Mouse (Mus musculus) spleen, postnatal 10 days (tissue): ENCODE results near the gene Ubald1.
A peak's percentile ranks its signal among the peaks of the same experiment; 100 is the strongest.

ENCODE experiments used
- DNase-seq, 2 experiments: peaks; one replicate each; pipeline ENCODE4 v3.0.0; 2021 to 2022; ENCODE audit warnings: low spot score in 2 of 2

The Ubald1 gene

GRCm38 (mm10) chr16:4880136-4880825 is at the start of gene Ubald1:
Ubald1 (minus strand) TSS chr16:4880315.
- peak; percentile 92 to 98 for DNase-seq

GRCm38 (mm10) chr16:4928474-4928873 is 48.4 kb upstream of the Ubald1 start:
- no peak for DNase-seq

DNA sequence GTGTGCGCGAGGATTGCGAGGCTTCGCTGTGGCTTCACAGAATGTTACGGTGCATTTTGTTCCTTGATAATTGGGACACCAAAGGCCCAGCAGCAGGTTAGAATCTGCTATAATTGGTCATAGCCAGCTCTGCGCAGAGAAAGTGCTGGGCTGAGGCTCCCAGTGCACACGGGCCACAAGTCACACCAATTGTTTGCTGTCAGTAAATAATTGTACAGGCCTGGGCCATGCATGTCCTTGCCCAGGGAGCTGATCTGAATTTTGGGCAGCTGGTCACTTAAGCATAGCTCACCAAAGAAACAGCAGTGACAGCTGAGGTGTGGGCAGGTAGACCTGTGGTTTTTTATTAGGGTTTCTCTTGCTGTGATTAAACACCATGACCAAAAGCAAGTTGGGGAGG is 47.9 kb upstream of the Ubald1 start:
- DNase-seq, result no peak

GRCm38 (mm10) chr16:4923996-4924395 is 43.9 kb upstream of the Ubald1 start:
- no peak for DNase-seq

DNA sequence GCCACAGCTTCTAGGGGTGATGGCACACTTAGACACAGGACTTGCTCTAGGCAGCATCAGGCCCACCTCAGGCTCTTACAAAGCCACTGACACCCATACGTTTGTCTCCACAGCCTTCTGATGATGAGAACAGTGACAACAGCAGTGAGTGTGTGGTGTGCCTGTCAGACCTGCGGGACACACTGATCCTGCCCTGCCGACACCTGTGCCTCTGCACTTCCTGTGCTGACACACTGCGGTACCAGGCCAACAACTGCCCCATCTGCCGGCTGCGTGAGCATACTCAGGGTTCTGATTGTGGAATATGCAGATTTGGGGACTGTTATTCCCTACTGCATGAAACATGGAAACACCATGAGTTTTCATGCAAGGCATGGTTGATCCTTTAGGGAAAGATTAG is 42.4 kb upstream of the Ubald1 start:
- DNase-seq, result no peak

DNA sequence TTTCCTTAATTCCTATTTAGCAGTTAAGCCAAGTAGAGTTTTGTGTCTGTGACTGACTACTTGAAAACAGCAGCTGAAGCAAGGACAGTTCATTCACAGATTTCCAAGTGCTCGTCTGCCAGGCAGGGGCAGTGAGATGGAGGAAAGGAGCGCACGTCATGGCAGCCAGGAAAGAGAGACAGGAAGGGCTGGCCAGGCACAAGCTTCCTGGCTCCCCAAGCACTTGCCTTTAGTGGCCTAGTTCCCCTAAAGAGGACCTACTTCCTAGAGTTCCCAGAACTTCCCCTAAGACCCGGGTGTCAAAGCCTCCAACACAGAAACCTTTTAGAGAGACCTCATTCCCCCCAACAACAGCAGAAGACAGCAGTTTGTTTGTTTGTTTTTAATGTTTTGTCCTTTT is 40.4 kb upstream of the Ubald1 start:
- DNase-seq, result no peak

- DNase-seq, result no peak
These were observed 36.5 kb upstream of the Ubald1 start for GRCm38 (mm10) chr16:4916608-4917007.

GRCm38 (mm10) chr16:4915931-4916330 is 35.8 kb upstream of the Ubald1 start:
- no peak for DNase-seq

DNA sequence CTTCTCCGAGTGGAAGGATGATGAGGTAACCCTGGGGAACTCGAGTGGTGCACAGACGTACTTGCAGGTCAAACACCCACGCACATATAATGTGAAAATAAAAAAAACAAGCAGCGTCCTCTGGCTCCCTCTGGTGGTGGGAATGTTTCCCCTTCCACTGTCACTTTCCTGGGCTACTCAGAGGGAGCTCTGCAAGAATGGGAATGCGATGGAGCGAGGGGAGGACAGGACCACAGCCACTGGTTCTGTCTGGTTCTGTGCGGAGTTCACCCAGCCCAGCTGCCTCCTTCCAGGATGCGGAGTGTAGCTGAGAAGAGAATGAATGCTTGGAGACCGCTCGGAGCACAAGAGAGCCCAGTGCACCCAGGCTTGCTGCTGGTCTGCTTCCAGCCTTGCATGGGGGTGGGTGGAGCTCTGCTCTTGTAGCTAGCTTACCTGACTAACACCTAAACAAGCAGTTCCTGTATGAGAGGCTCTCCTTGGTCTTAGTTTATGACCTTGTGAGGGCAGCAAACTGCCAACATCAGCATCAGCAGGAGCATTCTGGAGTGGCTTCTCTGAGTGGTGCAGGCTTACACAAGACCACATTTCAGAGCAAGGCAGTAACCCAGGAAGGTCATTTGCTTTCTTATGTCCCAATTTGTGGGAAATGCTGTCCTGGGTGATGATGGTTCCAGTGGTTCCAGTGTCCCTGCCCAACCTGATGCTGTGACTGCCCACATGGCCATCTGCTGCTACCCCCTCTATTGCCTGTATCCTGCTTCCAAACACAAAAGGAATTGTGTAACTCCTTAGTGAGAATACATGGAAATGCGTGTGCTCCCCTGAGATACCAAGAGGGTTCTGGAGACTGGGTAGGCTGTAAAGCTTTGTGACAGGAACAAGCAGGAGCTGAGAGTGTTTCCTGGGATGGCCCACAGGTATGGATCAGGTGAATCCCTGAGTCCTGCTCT is 33.9 kb upstream of the Ubald1 start:
- peak; percentile 79 to 88 for DNase-seq

GRCm38 (mm10) chr16:4912907-4913782 is 33.0 kb upstream of the Ubald1 start:
- peak in 1 of 2 experiments; percentile 24 for DNase-seq

DNA sequence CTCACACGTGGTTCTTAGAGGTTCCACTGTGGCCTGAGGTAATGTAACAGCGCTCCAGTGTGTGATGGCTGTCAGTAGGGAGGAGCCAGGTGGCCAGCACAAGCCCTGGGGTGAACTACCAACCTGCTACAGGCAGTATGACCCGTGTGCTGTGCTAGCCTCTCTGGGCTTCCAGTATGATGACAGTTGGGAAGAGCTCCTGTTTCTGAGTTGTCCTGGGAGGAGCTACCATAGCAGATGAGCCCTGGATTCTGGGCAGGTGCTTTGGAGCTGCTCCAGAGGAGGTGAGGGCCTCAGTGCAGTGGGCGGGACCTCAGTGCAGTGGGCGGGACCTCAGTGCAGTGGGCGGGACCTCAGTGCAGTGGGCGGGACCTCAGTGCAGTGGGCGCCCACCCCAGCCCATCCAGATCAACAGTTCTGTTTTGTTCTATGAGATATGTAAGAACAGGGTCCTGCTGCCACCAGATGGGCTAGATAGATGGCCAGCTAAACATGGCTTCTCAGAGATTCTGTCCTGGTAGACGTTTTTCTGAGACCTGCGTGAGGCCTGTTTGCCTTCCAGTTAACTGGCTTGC is 32.0 kb upstream of the Ubald1 start:
- DNase-seq, result no peak

DNA sequence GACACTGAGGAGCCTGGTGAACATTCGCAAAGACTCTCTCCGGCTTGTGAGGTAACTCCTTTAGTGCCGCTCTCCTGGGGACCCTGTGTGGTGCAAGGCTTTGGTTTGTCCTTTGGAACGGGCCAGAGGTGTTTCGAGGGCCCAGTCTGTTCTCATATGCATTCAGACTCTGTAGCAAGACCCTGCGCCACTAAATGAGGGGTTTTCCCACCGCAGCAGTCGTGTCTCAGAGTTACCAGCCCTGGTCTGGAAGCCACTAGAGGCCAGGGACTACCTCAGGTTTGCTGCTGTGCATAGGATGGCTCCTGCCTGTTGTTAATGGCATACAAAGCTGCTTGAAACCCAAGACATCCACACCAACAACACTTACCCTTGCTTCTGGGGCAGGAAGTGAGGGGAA is 30.6 kb upstream of the Ubald1 start:
- no peak for DNase-seq

GRCm38 (mm10) chr16:4909745-4910144 is 29.6 kb upstream of the Ubald1 start:
- DNase-seq, result peak in 1 of 2 experiments; percentile 48

DNA sequence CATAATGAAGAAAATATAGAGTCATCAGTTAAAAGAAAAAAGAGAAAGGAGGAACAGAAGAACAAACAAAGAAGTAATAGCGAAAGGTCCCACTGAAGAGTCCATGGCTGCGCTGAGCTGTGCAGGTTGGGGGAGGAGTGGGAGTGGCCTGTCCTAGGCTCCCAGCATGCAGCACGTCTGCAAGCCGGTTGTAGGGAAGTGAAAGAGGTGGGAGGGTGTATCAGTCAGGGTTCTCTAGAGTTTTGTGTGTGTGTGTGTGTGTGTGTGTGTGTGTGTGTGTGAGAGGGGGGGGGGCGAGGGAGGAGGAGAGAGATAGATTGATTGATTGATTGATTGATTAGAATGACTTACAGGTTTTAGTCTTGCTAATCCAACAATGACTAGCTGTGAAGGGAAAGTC is 27.9 kb upstream of the Ubald1 start:
- peak in 1 of 2 experiments; percentile 68 for DNase-seq

GRCm38 (mm10) chr16:4907386-4907785 is 27.3 kb upstream of the Ubald1 start:
- DNase-seq, result no peak

GRCm38 (mm10) chr16:4906559-4906958 is 26.4 kb upstream of the Ubald1 start:
- no peak for DNase-seq

- no peak for DNase-seq
These were observed 25.5 kb upstream of the Ubald1 start for GRCm38 (mm10) chr16:4905591-4905990.

DNA sequence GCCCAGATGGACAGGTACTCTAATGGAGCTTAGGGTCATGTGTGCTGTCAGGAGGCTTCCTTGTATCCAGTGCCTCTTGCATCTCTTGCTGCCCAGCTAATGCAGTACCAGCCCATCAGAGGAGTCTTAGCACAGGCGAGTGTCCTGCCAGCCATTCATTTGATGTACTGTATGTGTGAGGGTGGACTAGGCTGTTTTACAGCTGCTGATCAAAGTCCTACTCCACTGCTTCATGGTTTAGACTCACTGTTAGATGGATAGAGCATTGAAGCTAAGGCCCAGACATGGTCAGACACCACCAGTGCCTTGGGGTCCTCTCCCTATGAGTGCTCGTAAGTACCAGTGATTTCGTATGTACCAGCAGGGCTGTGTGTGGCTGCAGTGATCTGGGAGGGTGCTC is 24.8 kb upstream of the Ubald1 start:
- DNase-seq, result no peak

DNA sequence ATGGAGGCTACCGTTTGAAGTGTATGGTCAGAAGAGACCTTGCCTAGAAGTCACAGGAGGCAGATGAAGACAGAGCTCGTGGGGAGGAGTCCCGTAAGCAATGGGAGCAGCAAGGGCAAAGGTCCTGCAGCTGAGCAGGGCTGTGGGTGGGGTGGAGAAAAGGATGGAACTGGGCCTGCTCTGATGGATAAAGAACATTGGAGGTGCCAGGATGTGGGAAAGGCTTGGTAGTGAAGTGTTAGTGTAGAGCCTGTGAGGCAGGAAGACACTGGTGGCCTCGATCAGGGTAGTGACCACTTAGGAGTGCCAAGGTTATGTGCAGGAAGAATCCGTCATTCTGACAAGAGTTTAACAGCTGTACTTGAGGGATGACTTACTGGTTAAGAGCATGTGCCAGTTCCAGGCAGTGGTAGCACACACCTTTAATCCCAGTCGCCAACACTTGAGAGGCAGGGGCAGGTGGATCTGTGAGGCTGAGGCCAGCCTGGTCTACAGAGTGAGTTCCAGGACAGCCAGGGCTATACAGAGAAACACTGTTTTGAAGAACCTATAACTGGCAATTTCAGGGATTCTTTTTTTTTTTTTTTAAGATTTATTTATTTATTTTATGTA is 23.5 kb upstream of the Ubald1 start:
- DNase-seq, result no peak

- DNase-seq, result no peak
These were observed 22.3 kb upstream of the Ubald1 start for GRCm38 (mm10) chr16:4902390-4902789.

DNA sequence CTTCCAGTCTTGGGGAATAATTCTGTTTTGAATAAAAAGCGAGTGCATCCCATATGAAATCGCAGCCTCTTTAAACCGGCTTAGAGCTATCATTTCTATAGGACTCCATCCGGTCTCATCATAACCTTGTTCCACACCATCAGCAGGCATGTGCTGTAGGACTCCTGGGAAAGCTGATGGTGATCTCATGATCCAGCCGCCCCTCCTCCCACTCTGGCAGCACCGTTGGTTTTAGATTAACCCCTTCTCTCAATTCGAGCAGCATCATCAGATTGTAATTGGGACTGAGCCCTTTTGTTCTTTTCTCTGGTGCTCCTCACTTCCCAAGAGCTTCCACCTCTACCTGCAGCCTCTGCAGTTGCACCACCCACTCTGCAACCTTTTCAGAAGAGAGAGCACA is 21.1 kb upstream of the Ubald1 start:
- no peak for DNase-seq
